Mouse (Mus musculus) sigmoid colon, adult 10 weeks (tissue): ENCODE measurements around the gene Efna3. TPM values are rescaled to one million over a fixed set of nuclear protein-coding genes. Genes with fewer than 3 reads are reported as not detected.

Experiments
- polyA plus RNA-seq: library from polyadenylated mRNA; stranded (reverse); fragments of 350-450 nt; fragmentation: Illumina TruSeq; extraction: RNeasy Lipid Tissue Mini Kit (QIAGEN cat#74804); gene quantifications from one replicate; pipeline ENCODE4 v1.2.3, GENCODE M21; 2014; ENCODE audit warnings: low read depth, low replicate concordance

The Efna3 gene
- polyA plus RNA-seq, result not detected

GRCm38 (mm10) chr3:89322514-89323165 lies at the start of gene Efna3:
Efna3 (minus strand) TSS chr3:89322965.

DNA sequence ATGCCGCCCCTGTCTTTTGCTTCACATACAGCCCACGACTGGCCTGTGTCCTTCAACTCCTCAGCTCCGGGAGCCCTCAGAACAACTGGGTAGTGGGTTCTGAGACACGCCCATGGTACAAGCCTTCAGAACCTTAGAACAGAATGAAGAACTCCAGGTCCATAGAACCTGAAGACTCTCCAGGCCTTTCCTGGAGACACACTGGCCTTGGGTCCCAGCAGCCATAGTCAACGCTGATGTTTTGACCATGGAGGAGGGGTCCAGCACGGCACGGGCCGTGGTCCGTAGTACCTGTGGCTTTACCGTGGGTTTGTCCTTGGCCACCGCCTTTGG lies 42.4 kb upstream of the Efna3 start, which contains the start of gene Dcst1:
Gene Dcst1 (minus strand): TSS at position 101 of the 333 bp plus-strand sequence.

GRCm38 (mm10) chr3:89361675-89362074 lies 38.9 kb upstream of the Efna3 start, which contains the start of gene Dcst2:
Dcst2 (plus strand) TSS chr3:89361975.

DNA sequence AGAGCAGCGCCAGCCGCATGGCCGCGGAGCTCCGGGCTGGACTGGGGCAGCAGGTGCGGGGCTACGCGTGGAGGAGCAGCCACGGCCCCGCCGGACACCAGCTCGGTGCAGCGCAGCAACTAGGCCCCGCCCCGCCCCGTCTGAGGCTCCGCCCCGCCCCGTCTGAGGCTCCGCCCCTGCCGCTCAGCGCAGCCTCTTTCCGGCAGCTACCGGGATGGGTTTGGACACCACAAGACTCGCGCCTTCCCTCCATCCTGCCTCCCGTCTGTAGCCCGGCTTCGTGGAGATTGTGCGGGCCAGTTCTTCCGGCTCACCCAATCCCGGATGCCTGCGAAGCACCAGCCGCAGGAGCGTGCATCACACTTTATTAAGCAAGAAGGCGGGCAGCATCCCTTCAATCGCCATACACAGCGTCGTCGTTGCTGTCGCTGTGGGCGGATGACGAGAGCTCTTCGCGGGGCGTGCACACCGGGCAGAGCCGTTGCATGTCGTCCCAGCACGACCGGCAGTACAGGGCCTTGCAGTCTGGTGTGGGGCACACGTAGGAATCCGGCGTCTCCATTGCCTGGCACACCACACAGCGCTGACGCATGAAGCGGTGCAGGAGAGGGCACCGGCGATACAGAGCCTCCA lies 27.2 kb upstream of the Efna3 start, which contains the start of gene Adam15:
Gene Adam15 (minus strand): TSS at position 128 of the 633 bp plus-strand sequence.

DNA sequence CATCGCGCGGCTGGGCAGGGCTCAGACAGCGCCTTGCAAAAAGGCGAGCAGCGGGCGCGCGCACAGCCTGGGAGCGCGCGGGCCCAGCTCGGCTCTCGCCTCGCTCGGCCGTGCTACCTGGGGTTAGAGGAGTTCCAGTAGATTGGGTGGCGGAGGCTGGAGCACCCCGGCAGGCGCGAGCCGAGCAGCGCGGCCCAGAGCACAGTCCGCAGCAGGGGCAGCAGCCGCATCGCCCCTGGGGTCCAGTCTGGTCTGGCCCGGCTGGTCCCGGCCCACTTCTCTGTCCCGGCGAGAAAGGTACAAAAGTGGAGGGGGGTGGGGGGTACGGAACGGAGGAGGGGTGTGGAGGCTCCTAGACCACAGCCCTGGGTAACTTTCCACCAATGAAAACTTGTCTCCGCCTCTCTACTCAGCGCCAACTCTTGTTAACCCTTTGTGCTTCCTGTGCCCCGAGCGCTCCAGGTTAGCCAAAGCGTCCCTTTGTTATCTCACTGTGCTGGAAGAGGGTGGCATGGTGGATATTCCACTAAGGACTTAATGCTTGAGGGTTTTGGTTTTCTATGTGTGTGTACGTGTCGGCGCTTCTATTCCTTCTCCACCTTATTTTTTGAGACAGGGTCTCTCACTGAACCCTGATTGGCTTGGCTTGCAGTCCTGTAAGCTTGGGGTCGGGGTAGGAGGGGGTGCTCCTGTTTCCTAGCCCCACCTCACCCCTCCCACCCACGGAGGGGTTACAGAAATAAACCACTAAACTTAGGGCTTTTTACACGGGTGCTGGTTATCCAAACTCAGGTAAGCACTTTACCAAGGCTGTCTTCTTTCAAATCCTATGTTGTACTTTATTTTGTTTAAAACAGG lies 15.2 kb upstream of the Efna3 start, which contains the start of gene Efna4:
Gene Efna4 (minus strand): TSS at position 308 of the 858 bp plus-strand sequence.

GRCm38 (mm10) chr3:89280606-89281511 lies 41.9 kb downstream of the Efna3 start, which contains the start of gene Efna1:
Efna1 (minus strand) TSS chr3:89281142.

GRCm38 (mm10) chr3:89270051-89270755 lies 52.6 kb downstream of the Efna3 start, which contains the start of gene Slc50a1:
Slc50a1 (minus strand) TSS chr3:89270570.

Other genes with a start within 250 kb of the Efna3 start
- 8.9 TPM for gene Rusc1, start 229.7 kb downstream of the Efna3 start, polyA plus RNA-seq
- gene Gm43738, start 221.9 kb downstream of the Efna3 start, polyA plus RNA-seq, result not detected
- 20.9 TPM for gene Fdps, start 221.0 kb downstream of the Efna3 start, polyA plus RNA-seq
- 22.4 TPM for gene Pklr, start 186.8 kb downstream of the Efna3 start, polyA plus RNA-seq
- gene Hcn3, start 162.8 kb downstream of the Efna3 start, polyA plus RNA-seq, result not detected
- 19.0 TPM for gene Clk2, start 158.2 kb downstream of the Efna3 start, polyA plus RNA-seq
- gene Scamp3, start 145.5 kb downstream of the Efna3 start, polyA plus RNA-seq, result 10.6 TPM
- gene Fam189b, start 139.8 kb downstream of the Efna3 start, polyA plus RNA-seq, result 0.76 TPM
- gene Gba, start 120.0 kb downstream of the Efna3 start, polyA plus RNA-seq, result 16.0 TPM
- 1.5 TPM for gene Thbs3, start 107.8 kb downstream of the Efna3 start, polyA plus RNA-seq
- gene Mtx1, start 95.9 kb downstream of the Efna3 start, polyA plus RNA-seq, result 29.7 TPM
- 5.0 TPM for gene Muc1, start 93.9 kb downstream of the Efna3 start, polyA plus RNA-seq
- gene Krtcap2, start 77.0 kb downstream of the Efna3 start, polyA plus RNA-seq, result 24.4 TPM
- 0.19 TPM for gene Trim46, start 76.7 kb downstream of the Efna3 start, polyA plus RNA-seq
- not detected for gene Dpm3, start 63.6 kb downstream of the Efna3 start, polyA plus RNA-seq
- 38.2 TPM for gene Slc50a1, start 52.4 kb downstream of the Efna3 start, polyA plus RNA-seq
- 20.5 TPM for gene Efna1, start 41.8 kb downstream of the Efna3 start, polyA plus RNA-seq
- gene Efna4, start 15.1 kb upstream of the Efna3 start, polyA plus RNA-seq, result not detected
- 14.9 TPM for gene Adam15, start 27.0 kb upstream of the Efna3 start, polyA plus RNA-seq
- not detected for gene Dcst2, start 39.0 kb upstream of the Efna3 start, polyA plus RNA-seq
- gene Dcst1, start 42.3 kb upstream of the Efna3 start, polyA plus RNA-seq, result 0.35 TPM
- 11.5 TPM for gene Zbtb7b, start 71.8 kb upstream of the Efna3 start, polyA plus RNA-seq
- 2.4 TPM for gene Lenep, start 79.8 kb upstream of the Efna3 start, polyA plus RNA-seq
- gene Flad1, start 88.9 kb upstream of the Efna3 start, polyA plus RNA-seq, result 1.6 TPM
- gene Cks1b, start 95.4 kb upstream of the Efna3 start, polyA plus RNA-seq, result 3.3 TPM
- gene Shc1, start 95.5 kb upstream of the Efna3 start, polyA plus RNA-seq, result 33.2 TPM
- gene Pygo2, start 107.2 kb upstream of the Efna3 start, polyA plus RNA-seq, result 7.7 TPM
- 23.5 TPM for gene Pbxip1, start 113.7 kb upstream of the Efna3 start, polyA plus RNA-seq
- 1.9 TPM for gene Pmvk, start 131.6 kb upstream of the Efna3 start, polyA plus RNA-seq
- gene Kcnn3, start 197.2 kb upstream of the Efna3 start, polyA plus RNA-seq, result 10.0 TPM